Mouse (Mus musculus) hindbrain, postnatal 0 days (tissue): ENCODE measurements around the gene Tmed11. TPM values are rescaled to one million over a fixed set of nuclear protein-coding genes. Genes with fewer than 3 reads are reported as not detected.
"Not testable (repeated sequence)": the region's sequence is repeated elsewhere in the genome, so short reads cannot be mapped to it uniquely, and the experiment has no call there.

Source experiments
- ATAC-seq: fragments of 200-750 bp; cut with Nextera tagmentation; 2 replicates; pipeline ENCODE4 v1.8.0; 2017; ENCODE audit warnings: mild to moderate bottlenecking, moderate TSS enrichment, moderate library complexity
- DNase-seq: peaks from one replicate; pipeline ENCODE4 v3.0.0-alpha.2; 2015; ENCODE audit warnings: low spot score
- H3K27ac ChIP-seq: fragments of 300-500 bp; sonication (generic); 2 replicates; pipeline ENCODE4 v1.5.1; 2014; ENCODE audit warnings: mild to moderate bottlenecking
- H3K27me3 ChIP-seq: fragments of 300-500 bp; sonication (generic); 2 replicates; pipeline ENCODE4 v1.6.1; 2014; ENCODE audit warnings: low read length, mixed read lengths; ENCODE audit not compliant: insufficient read depth
- H3K36me3 ChIP-seq: fragments of 300-500 bp; sonication (generic); 2 replicates; pipeline ENCODE4 v1.6.1; 2014; ENCODE audit warnings: low read length, mixed read lengths; ENCODE audit not compliant: insufficient read depth
- H3K4me1 ChIP-seq: fragments of 300-500 bp; sonication (generic); 2 replicates; pipeline ENCODE4 v1.6.1; 2014; ENCODE audit warnings: antibody characterized with exemption, low read length, mixed read lengths; ENCODE audit not compliant: insufficient read depth
- H3K4me2 ChIP-seq: fragments of 300-500 bp; sonication (generic); 2 replicates; pipeline ENCODE4 v1.6.1; 2014; ENCODE audit warnings: low read depth, mild to moderate bottlenecking, low read length, moderate library complexity, mixed read lengths
- H3K4me3 ChIP-seq: fragments of 300-500 bp; sonication (generic); 2 replicates; pipeline ENCODE4 v1.5.1; 2014; ENCODE audit warnings: low read length
- H3K9ac ChIP-seq: fragments of 300-500 bp; sonication (generic); replicated peaks from 2 replicates; pipeline ENCODE4 v1.6.1; 2014; ENCODE audit warnings: mild to moderate bottlenecking, low read length, moderate library complexity, mixed read lengths
- H3K9me3 ChIP-seq: fragments of 300-500 bp; sonication (generic); 2 replicates; pipeline ENCODE4 v1.6.1; 2016; ENCODE audit warnings: low read length, mixed read lengths
- CTCF ChIP-seq: IDR thresholded peaks from 2 replicates; pipeline ENCODE4 v1.5.1; 2016; ENCODE audit warnings: antibody characterized with exemption, control low read depth, low read depth
- WGBS: fragments of 180-500 bp; shearing (Covaris S2); extraction: QIAGEN DNeasy Blood & Tissue Kit; methylation state at CpG from one replicate; pipeline ENCODE4 v1.1.7; 2014; 5-methylcytosine and 5-hydroxymethylcytosine counted together
- polyA plus RNA-seq: library from polyadenylated mRNA; unstranded; fragments of >200 nt; fragmentation: Nextera tagmentation; extraction: Ambion mirVana; gene quantifications from 2 replicates; pipeline ENCODE4 v1.2.1, GENCODE M21; 2015
- total RNA-seq: library from RNA; depleted of rRNA; stranded (reverse); fragments of >200 nt; gene quantifications from 2 replicates; pipeline ENCODE4 v1.2.3, GENCODE M21; 2014; rRNA removed

The Tmed11 gene
- total RNA-seq (not detected in 2 replicates), polyA plus RNA-seq (not detected in 2 replicates)

GRCm38 (mm10) chr5:108795263-108795662, at the start of gene Tmed11:
Gene Tmed11 (minus strand): TSS chr5:108795363.
- 59% methylated on average over 2 of the region's 2 CpGs for WGBS
- not testable (repeated sequence) for ATAC-seq, H3K36me3 ChIP-seq, H3K4me3 ChIP-seq, DNase-seq, H3K9ac ChIP-seq, H3K9me3 ChIP-seq, H3K27me3 ChIP-seq, H3K4me1 ChIP-seq, H3K27ac ChIP-seq, H3K4me2 ChIP-seq

- WGBS = 81% methylated on average over 1 of the region's 1 CpGs
- Histone ChIP-seq H3K4me1 (no peaks in the 10 kb centered on the region), H3K4me2 (no peak overlapping the region), H3K27ac (no peak overlapping the region), H3K27me3 (no peaks in the 10 kb centered on the region), H3K36me3 (no peaks in the 10 kb centered on the region), H3K9ac (no peak overlapping the region), H3K9me3 (no peaks in the 10 kb centered on the region), H3K4me3 (no peak overlapping the region)
- ATAC-seq (no peak), DNase-seq (peak; percentile 34)
- TF ChIP-seq CTCF = peak; percentile 59
Observed at GRCm38 (mm10) chr5:108836156-108836555, 41.0 kb upstream of the Tmed11 start.

GRCm38 (mm10) chr5:108823276-108823675, 28.1 kb upstream of the Tmed11 start:
- peak; percentile 48 for DNase-seq
- Histone ChIP-seq H3K27ac (no peak overlapping the region), H3K9ac (no peak overlapping the region), H3K4me3 (no peak overlapping the region), H3K9me3 (no peaks in the 10 kb centered on the region), H3K4me2 (no peak overlapping the region), H3K4me1 (no peaks in the 10 kb centered on the region), H3K27me3 (no peaks in the 10 kb centered on the region), H3K36me3 (no peaks in the 10 kb centered on the region)
- 66% methylated on average over 2 of the region's 2 CpGs for WGBS
- TF ChIP-seq CTCF = no peak
- ATAC-seq = no peak

- not testable (repeated sequence) for H3K27me3 ChIP-seq, ATAC-seq, H3K9me3 ChIP-seq, H3K4me3 ChIP-seq, H3K27ac ChIP-seq, H3K4me1 ChIP-seq, H3K36me3 ChIP-seq, DNase-seq, H3K9ac ChIP-seq, H3K4me2 ChIP-seq
- WGBS = 76% methylated on average over 2 of the region's 2 CpGs
Observed at GRCm38 (mm10) chr5:108808750-108809149, 13.6 kb upstream of the Tmed11 start, which contains the start of gene Vmn2r8. Gene Vmn2r8 (minus strand): TSS chr5:108808850.

- DNase-seq = no peak
- WGBS = 50% methylated on average over 1 of the region's 1 CpGs
- H3K9me3 ChIP-seq = no peaks in the 10 kb centered on the region
- H3K36me3 ChIP-seq = no peaks in the 10 kb centered on the region
- ATAC-seq = no peak
- no peaks in the 10 kb centered on the region for H3K4me1 ChIP-seq
- no peak for TF ChIP-seq CTCF
- H3K4me2 ChIP-seq = no peak overlapping the region
- no peak overlapping the region for H3K4me3 ChIP-seq
- no peaks in the 10 kb centered on the region for H3K27me3 ChIP-seq
- no peak overlapping the region for H3K27ac ChIP-seq
- no peak overlapping the region for H3K9ac ChIP-seq
Observed at GRCm38 (mm10) chr5:108803646-108804045, 8.5 kb upstream of the Tmed11 start.

GRCm38 (mm10) chr5:108790385-108790784, 4.8 kb downstream of the Tmed11 start:
- not testable (repeated sequence) for H3K9ac ChIP-seq, DNase-seq, ATAC-seq, H3K27me3 ChIP-seq, H3K9me3 ChIP-seq, H3K4me3 ChIP-seq, H3K36me3 ChIP-seq, H3K27ac ChIP-seq, H3K4me1 ChIP-seq, H3K4me2 ChIP-seq
- TF ChIP-seq CTCF = peak; percentile 69
- 40% methylated on average over 1 of the region's 1 CpGs for WGBS

- WGBS = 81% methylated on average over 40 of the region's 40 CpGs
- no peak within 1 kb of the TSS for H3K4me2 ChIP-seq
- DNase-seq = no peak
Observed at GRCm38 (mm10) chr5:108774630-108775306, 20.4 kb downstream of the Tmed11 start, which contains the start of gene Rnf212. Gene Rnf212 (minus strand): TSS chr5:108774982.

More at GRCm38 (mm10) chr5:108774630-108775306, 20.4 kb downstream of the Tmed11 start, which contains the start of gene Rnf212:
- no peak for ATAC-seq
- no peaks in the 10 kb centered on the region for H3K4me1 ChIP-seq
- no peak for TF ChIP-seq CTCF
- H3K27me3 ChIP-seq = no peaks in the 10 kb centered on the region
- no peak within 1 kb of the TSS for H3K27ac ChIP-seq
- H3K9me3 ChIP-seq = no peaks in the 10 kb centered on the region
- no peak within 1 kb of the TSS for H3K4me3 ChIP-seq
- H3K9ac ChIP-seq = no peak within 1 kb of the TSS
- H3K36me3 ChIP-seq = no peaks in the 10 kb centered on the region
